Mouse (Mus musculus) urinary bladder, adult 18-20 months (tissue): ENCODE results near the gene Klhl7.

ENCODE experiments used
- DNase-seq, 2 experiments: peaks; one replicate each; pipeline ENCODE4 v3.0.0; 2022; ENCODE audit warnings: low spot score in 2 of 2, mixed read lengths in 2 of 2

Gene Klhl7

GRCm38 (mm10) chr5:24172092-24172491 lies 71.7 kb downstream of the Klhl7 start:
- no peak for DNase-seq

- DNase-seq = no peak
These were observed 81.3 kb downstream of the Klhl7 start for GRCm38 (mm10) chr5:24181514-24182295.

DNA sequence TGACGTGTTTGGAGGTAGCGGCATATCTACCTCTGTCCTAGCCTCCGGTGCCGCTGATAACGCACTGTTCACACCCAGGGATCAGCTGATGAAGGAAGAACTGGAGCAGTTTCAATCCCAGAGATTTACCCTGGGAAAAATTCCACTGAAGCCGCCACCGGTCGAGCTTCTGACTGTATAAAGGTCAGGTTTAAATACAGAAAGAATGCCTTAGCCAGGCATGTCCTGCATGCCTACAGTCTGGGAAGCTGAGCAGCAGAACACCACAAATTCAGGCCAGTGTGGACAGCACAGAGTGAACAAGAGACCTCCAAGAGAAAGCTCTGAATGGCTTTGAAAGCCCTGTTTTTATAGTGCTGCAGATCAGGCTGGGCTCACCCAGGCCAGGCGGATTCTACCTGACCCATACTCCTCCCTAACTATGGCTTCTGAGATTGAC lies 81.9 kb downstream of the Klhl7 start:
- DNase-seq = no peak

GRCm38 (mm10) chr5:24183096-24183495 lies 82.7 kb downstream of the Klhl7 start:
- DNase-seq = no peak

- no peak for DNase-seq
These were observed 83.6 kb downstream of the Klhl7 start for GRCm38 (mm10) chr5:24184011-24184410.

GRCm38 (mm10) chr5:24188476-24188875 lies 88.1 kb downstream of the Klhl7 start:
- no peak for DNase-seq

DNA sequence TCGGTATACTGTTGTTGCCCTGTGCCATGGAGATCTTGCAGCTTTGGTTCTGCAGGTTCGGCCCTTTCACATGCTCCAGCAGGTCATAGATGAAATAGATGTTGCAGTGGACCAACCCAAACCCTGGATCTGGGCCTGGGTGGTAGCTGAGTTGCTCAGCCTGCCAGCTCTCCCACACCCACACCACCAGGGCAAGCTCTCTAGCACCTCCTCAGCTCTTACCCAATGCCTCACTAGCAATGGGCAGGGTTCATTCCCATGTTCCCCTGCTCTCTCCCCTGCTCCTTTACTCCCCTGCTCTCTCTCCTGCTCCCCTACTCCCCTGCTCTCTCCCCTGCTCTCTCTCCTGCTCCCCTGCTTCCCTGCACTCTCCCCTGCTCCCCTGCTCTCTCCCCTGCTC lies 91.4 kb downstream of the Klhl7 start:
- no peak for DNase-seq

GRCm38 (mm10) chr5:24201006-24201405 lies 100.6 kb downstream of the Klhl7 start:
- no peak for DNase-seq

GRCm38 (mm10) chr5:24202492-24202891 lies 102.1 kb downstream of the Klhl7 start:
- no peak for DNase-seq

GRCm38 (mm10) chr5:24203266-24203665 lies 102.9 kb downstream of the Klhl7 start:
- no peak for DNase-seq

DNA sequence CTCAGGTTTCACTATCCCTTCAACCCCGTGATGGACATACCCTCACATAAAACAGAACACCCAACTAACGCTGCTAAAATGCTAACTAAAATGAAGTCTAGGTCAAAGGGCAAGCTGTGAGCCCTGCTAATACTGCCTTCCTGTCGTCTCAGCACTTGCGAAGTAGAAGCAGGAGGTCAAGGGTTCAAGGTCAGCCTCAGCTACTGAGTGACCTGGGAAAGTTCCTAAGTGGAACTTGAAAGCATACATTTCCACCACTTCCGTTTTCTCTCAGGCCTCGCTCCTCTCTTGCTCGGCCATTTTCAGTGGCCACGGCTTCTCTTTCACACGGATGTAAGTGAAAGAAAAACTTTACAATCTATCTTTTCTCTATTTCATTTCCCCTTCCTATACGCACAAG lies 107.6 kb downstream of the Klhl7 start:
- DNase-seq = no peak

DNA sequence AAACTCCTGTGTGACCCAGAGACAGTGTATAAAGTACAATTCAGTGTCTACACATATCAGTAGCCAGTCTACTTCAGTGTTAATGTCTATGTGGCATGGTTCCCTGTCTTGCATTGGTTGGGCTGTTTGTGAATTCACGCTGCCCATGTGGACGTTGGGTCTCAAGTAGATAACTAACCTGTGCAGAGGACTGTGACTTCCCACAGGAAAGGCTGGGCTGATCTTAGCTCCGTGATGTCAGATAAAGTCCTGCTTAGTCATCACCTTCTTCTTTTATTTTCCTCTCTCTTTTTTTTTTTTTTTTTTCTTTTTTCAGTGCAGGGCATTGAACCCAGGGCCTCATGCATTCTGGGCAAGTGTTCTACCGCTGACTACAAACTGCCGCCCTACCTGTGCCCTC lies 108.1 kb downstream of the Klhl7 start:
- DNase-seq = no peak
